Mouse (Mus musculus) WW6 (cell line): Measurements from ENCODE around the gene Gcdh.

Experiments
- DNase-seq: peaks from one replicate; pipeline ENCODE4 v3.0.0-alpha.2; 2013; ENCODE audit warnings: low read depth, low spot score

The Gcdh gene

DNA sequence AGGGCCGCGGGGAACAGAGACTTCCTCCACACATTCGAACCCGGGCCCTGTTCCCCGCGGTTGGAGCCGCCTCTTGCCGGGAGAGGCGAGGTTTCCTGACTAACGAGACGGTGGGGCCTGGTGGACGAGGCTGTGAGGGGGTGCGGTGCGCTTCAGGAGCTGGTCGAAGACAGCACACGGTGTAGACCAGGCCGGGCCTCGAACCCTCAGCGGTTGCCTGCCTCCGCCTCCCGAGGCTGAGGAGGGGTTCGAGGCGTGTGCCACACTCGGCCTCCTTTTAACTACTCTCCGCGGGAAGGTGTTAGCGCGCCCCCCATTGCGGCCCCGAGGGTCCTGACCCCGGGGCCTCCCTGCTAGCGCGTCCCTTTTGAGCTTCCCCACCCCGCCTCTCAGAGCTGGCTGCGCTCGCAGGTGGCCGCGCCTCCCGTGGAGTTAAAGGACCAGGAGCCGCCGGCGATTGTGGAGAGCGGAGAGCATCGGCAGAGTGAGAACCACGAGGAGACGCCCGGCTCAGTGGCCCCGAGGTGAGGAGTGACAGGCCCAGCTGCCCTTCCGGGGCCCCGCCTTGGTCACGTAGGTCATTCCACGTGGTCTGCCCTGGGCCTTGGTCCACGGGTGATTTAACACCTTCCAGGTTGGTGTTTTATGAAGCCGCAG is 21.3 kb downstream of the Gcdh start:
- peak; percentile 40 for DNase-seq

DNA sequence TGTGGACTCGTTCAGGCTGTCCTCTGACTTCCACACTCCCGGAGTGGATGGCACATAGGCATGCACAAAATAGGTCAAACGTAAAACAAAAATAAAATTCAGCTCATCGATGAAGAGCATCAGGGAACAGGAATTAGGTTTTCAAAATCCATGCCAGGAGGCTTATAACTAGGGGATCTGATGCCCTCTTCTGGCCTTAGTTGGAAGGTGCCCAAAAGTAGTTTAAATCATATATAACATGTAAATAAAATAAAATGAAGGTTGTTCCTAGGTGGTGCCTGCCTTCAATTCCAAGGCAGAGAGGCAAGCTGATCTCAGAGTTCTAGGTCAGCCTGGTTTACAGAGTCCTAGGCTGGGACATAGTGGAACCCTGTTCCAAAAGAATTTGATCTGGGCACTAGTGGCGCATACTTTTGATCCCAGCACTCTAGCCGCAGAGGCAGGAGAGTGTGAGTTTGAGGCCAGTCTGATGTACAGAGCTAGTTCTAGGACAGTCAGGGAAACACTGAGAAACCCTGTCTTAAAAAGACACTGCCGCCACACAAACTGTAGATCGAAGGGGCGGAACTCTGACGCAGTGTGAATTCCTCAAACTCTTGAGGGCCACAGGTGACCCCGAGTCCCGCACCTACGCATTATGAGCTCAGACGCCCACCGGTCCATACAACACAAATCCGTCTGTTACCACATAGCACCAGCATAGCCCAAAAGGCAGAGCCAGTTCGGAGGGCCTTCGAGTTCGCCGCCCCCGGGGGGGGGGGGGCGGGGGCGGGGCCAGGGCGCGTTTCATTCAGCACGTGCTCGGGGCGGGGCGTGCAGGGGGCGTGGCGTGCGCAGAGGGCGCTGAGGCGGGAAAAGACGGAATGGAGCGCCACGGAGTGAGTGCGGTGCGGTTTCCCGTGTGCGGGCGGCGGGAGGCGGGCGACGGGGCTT is 22.1 kb downstream of the Gcdh start, which contains the start of gene Syce2:
Gene Syce2, plus strand, starts transcription at position 736 of the 933 bp plus-strand sequence.
- peak; percentile 33 for DNase-seq

DNA sequence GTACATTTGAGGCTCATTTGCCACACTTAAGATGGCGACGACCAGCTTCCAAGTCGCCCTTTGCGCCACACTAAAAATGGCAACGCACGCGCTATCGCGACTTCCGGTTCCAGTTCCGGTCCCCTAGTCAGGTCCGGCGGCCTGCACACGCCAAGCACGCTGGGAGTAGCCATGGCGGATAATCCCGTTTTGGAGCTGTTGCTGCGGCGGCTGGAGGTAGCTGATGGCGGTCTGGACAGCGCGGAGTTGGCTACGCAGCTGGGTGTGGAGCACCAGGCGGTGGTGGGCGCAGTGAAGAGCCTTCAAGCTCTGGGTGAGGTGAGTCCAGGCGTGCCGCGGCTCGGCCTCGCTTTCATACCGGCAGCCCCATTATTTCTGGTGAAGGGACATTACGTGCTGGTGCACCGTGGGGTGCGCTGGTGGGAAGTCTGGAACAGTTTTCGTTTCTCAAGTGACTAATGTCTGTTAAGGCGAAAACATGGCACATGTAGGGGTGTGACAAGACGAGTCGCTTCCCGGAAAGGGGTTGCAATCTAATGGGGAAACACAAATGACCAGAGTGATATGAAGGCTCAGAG is 36.8 kb downstream of the Gcdh start, which contains the start of gene Farsa:
Gene Farsa, plus strand, starts transcription at position 126 of the 578 bp plus-strand sequence.
- peak; percentile 87 for DNase-seq

DNA sequence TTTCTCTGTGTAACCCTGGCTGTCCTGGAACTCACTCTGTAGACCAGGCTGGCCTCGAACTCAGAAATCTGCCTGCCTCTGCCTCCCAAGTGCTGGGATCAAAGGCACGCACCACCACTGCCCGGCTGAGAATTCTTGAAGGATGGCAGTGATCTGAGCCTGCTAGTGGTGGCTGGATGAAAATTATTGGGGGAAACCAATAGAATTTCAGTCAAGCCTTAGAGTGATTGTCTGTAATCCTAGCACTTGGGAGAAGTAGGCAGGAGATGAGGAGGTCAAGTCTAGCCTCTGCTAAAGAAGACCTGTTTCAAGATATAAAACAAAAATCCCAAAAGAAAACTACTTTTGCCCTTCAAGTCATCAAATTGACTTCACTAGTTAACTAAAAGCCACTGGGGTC is 37.3 kb downstream of the Gcdh start:
- DNase-seq: no peak

DNA sequence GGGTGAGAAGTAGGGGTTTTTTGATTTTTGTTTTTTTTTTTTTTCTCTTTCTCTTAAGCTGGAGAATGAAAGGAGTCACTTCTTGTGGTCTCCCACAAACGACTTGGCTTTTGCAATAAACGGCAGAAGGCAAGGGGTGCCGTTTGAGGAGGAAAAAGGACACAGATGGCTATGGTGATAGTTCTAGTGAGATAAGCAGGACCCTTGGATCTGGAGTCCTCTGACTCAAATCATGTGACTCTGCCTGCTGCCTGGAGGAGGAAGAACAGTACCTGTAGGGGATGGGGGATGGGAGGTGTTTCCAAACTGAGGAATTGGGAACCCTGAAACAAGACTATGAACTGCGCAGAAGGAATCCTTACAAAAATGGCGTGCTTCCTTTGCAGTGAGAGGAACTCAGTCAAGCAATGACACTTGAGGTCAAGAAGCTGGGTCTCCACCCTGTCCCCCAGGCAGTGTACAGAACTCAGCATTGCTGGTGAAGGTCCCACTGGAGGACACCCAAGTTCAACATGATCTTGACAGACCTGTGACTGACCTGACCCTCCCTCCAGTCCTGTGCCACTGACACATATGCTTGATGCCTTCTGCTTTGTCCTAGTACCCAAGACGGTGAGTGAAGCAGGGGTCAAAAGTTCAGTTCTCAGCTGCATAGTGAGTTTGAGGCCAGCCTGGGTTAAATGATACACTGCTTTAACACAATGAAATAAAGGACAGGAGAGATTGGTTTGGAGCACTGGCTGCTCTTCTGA is 45.9 kb downstream of the Gcdh start:
- DNase-seq: no peak

DNA sequence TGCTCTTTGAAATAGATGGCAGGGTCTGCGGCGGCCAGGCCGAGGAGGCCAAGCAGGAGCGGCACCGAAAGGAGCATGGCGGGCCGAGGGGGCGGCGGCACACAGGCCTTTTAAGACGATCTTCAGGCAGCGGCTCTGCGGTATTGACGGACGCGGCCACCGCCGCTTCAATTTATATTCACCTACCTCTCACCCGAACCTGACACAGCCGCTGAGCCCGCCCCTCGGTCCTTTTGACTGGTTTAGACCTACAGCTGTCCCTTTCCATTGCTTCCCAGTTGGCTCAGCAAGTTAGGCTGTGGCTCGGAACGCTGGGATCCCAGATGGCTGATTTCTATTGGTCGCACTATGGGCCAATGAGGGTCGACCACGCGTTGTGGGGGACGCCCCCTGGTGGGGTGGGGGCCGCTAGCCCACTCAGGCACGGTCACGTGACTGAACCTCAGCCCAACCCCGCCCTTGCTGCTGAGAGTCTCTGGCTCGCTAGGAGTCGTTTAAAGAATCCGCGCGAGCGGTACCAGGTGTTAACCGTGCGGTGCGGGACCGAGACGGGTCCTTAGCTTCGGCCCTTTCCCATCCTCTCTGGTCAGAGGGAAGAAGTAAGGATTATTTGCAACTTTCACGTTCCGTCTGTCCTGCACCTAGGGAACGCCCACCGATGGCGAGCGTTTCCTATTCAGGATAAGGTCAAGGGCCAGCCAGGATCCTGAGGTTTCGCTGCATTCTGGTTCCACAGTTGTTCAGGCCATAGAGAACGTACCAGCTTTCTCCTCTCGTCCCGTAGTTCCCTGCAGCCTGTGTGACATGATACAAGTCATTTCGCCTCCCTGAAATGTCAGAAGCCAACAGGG is 46.8 kb downstream of the Gcdh start, which contains the start of gene Calr:
Gene Calr, minus strand, starts transcription at position 213 of the 851 bp plus-strand sequence.
- DNase-seq: peak; percentile 100

DNA sequence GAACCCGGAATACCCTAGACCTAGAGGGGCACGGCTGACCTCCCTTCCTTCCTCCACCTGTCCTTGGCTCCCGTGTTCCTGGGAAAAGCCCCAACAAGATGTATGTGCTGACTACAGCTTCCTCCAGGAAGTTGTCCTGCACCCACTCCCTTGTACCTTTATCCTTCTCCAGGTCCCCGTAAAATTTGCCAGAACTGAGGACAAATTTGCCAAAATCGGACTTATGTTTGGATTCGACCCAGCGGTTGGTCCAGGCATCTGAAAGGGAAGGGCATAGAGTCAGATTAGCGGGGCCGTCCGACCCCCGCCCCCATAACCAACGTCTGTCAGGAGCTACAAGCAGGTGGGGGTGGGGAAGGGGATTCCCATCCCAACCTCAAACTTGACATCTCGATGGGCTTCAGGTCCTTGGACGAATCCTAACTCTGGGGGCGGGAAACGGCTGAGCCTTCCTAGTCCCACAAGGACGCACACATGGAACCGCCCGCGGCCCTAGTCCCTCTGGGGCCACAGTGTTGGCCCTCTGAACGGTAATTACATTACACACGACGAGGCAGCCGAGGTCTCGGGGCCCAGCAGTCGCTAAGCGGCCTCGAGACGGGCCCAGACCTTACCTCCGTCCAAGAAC is 47.5 kb downstream of the Gcdh start:
- no peak for DNase-seq

GRCm38 (mm10) chr8:84845355-84846093 is 48.2 kb downstream of the Gcdh start:
- DNase-seq: no peak

- DNase-seq: no peak
These were observed 49.2 kb downstream of the Gcdh start for GRCm38 (mm10) chr8:84844397-84845070.

GRCm38 (mm10) chr8:84841514-84841913 is 52.2 kb downstream of the Gcdh start:
- no peak for DNase-seq

GRCm38 (mm10) chr8:84840248-84840999 is 53.3 kb downstream of the Gcdh start, which contains the start of gene Rad23a:
Gene Rad23a (minus strand): TSS chr8:84840665.
- DNase-seq: peak; percentile 93

- no peak for DNase-seq
These were observed 53.9 kb downstream of the Gcdh start for GRCm38 (mm10) chr8:84839875-84840247.

DNA sequence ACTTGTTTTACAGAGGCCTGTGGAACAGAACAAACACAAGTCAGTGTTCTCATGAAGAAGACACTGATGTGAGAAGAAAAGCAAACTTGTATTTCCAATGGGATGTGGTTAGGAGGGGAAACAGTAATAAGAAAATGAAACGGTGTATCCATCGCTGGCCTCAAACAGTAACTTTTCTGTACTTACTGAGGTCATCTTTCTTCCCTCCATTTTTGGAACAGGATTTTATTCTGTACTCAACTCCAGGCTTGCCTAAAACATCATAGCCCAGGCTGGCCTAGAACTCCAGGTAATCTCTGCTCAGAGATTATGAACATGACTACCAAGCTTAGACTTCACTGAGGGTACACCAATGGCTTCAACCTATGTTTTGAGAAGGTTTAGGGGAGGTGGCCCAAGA is 54.3 kb downstream of the Gcdh start:
- no peak for DNase-seq

DNA sequence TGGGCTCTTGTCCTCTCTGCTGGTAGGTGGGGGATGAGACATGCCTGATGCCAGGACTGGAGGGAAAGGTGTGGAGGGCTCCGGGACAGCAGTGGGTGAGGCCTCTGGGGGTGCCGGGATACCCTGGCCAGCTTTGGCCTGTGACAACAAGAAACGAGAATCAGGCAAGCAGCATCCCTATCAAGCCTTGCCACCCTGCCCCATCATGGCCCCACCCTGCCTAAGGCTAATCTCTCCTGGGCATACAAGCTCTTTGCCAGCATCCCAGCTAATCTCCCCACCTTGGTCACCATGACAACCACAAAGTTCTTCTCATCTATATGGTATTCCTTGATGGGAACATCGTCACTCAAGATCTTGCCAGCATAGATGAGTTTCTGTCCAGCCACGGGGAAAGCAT is 55.2 kb downstream of the Gcdh start:
- DNase-seq: no peak

DNA sequence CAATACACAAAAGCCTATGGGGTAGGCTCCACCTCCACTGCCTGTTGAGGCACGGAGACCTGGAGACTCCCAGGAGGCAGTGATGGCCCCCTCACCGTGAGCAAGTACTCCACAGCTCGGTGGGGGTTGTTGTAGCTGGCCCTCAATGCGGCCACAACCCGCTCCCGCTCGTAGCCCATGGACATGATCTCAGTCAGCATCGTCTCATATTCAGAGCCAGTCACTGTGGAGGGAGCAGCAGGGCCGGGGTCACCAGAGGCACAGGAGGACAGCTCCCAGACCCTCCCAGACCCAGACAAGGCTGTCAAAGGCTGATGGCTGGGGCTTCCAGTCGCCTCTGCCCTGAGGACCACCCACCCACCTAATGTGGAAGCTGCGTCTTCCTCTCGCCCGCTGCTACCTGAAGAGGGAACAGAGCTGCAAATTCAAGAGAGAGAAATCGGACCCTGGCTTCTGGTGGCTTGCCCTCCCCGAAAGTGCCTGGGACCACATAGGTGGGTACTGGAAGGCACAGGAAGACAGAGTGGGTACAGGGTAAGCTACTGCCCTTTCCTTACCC is 55.7 kb downstream of the Gcdh start:
- no peak for DNase-seq

DNA sequence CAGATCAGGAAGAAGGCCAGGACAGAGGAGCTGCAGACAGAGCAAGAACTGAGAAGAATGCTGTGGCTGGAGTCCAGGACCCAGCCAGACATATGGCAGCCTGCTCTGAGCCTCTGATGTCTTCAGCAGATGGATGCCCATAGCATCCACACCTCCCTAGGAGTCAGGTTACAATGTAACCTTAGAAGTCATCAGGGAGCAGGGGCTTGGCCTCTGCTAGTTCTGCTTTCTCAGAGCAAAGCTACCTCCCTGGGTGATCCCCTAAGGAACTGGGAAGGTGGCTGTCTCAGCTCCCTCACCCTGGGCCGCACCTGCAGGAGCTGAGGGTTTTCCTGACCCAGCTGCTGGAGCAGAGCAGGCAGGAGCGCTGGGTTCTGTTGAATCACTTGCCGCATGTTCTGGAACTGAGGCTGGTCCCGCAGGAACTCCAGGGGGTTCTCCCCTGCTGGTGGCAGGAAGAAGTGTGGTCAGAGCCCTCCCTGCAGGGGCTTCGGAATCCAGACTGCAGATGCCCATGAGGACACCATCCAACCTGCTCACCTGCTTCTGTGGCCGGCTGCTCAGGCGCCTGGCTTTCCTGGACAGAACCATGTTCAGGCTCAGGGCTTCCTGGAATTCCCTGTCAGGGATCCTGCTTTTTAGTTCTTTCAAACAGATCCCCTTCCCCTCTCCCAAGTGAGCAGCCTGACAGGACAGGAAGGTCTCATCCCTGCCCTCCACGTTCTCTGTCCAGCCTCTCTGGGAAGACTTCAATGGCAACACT is 56.4 kb downstream of the Gcdh start:
- no peak for DNase-seq
